ENCODE assay signal across 18 mouse cellular contexts in the genomic region with DNA sequence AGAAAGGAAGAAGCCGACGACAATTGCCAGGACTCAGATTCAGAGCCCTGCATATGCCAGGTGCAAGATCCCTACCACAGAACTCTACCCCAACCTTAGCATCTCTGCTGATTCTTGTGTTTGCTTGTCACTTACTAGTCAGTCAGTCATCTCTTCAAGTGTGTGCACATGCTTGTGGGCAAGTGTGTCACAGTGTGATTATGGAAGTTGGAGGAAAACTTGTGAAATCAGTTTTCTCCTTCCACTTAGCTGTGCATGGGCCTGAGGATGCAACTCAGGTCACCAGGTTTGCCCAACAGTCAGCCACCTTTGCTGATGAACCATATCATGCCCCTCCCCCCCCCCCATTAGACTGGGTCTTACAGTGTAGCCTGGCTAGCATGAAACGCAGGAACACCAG.
DNase-seq lines count a peak whose midpoint lies in the region; ATAC-seq lines count a peak whose summit lies in the region.
"Had no signal": no experiment of that assay in that cellular context is flagged by ENCODE, and none has a peak within 500 bp of the region (broad histone marks: within the 10 kb centered on the region; RNA-seq: fewer than 3 reads in every experiment).

No protein-coding gene starts in this region.

- 81% methylated on average over 3 of the region's 3 CpGs for WGBS in forebrain, embryonic 12.5 days
- WGBS in forebrain, embryonic 13.5 days = 82% methylated on average over 3 of the region's 3 CpGs

- H3K9ac ChIP-seq in forebrain, embryonic 12.5 days = no peak overlapping the region
- no peak overlapping the region for H3K9ac ChIP-seq in forebrain, embryonic 13.5 days
- H3K9ac ChIP-seq: embryonic facial prominence, embryonic 12.5 days; forebrain, embryonic 15.5 days; forebrain, postnatal 0 days had no signal

- no peak overlapping the region for H3K4me2 ChIP-seq in forebrain, embryonic 12.5 days
- no peak overlapping the region for H3K4me2 ChIP-seq in forebrain, embryonic 13.5 days
- H3K4me2 ChIP-seq: embryonic facial prominence, embryonic 12.5 days; forebrain, embryonic 15.5 days had no signal

- peaks cover 33% of the 10 kb centered on the region for H3K4me1 ChIP-seq in forebrain, embryonic 12.5 days
- H3K4me1 ChIP-seq in forebrain, embryonic 13.5 days = peaks cover 31% of the 10 kb centered on the region

- intact Hi-C loops in left cerebral cortex, postnatal 10 days (cut with DNase I) = no loop called here

- ATAC-seq in forebrain, embryonic 12.5 days (ENCODE audit: low FRiP score) = no peak
- ATAC-seq in forebrain, embryonic 13.5 days = no peak
- ATAC-seq in megakaryocyte, adult 5-6 weeks (ENCODE audit: poor library complexity, severe bottlenecking) = peak; percentile 63
- ATAC-seq: forebrain, embryonic 15.5 days; forebrain, postnatal 0 days had no signal

- H3K27ac ChIP-seq in forebrain, embryonic 12.5 days = peak overlapping the region; percentile 8; the same call in 1 of the 2 replicates
- H3K27ac ChIP-seq in forebrain, embryonic 13.5 days = no peak overlapping the region
- H3K27ac ChIP-seq: embryonic facial prominence, embryonic 10.5 days; embryonic facial prominence, embryonic 12.5 days; forebrain, embryonic 15.5 days had no signal

- no peak overlapping the region for H3K4me3 ChIP-seq in forebrain, embryonic 12.5 days (replicated peaks)
- no peak overlapping the region for H3K4me3 ChIP-seq in forebrain, embryonic 13.5 days
- H3K4me3 ChIP-seq: embryonic facial prominence, embryonic 10.5 days; embryonic facial prominence, embryonic 12.5 days; forebrain, embryonic 15.5 days had no signal

- no peaks in the 10 kb centered on the region for H3K27me3 ChIP-seq in forebrain, embryonic 12.5 days
- no peaks in the 10 kb centered on the region for H3K27me3 ChIP-seq in forebrain, embryonic 13.5 days
- H3K27me3 ChIP-seq: embryonic facial prominence, embryonic 12.5 days; forebrain, embryonic 15.5 days had no signal

- no peaks in the 10 kb centered on the region; the same call in 1 of the 2 replicates for H3K36me3 ChIP-seq in forebrain, embryonic 12.5 days (replicated peaks)
- no peaks in the 10 kb centered on the region for H3K36me3 ChIP-seq in forebrain, embryonic 13.5 days (ENCODE audit: poor library complexity, severe bottlenecking)
- H3K36me3 ChIP-seq: embryonic facial prominence, embryonic 12.5 days; forebrain, embryonic 15.5 days had no signal

- H3K9me3 ChIP-seq in forebrain, embryonic 12.5 days = no peaks in the 10 kb centered on the region
- no peaks in the 10 kb centered on the region for H3K9me3 ChIP-seq in forebrain, embryonic 13.5 days (replicated peaks)
- H3K9me3 ChIP-seq: embryonic facial prominence, embryonic 10.5 days; embryonic facial prominence, embryonic 12.5 days; forebrain, embryonic 15.5 days had no signal

- peak; percentile 39 for DNase-seq in 416B (ENCODE audit: low read depth)
- DNase-seq in gastrocnemius, postnatal 4 days (ENCODE audit: low spot score in 2 of 2) = no peak
- no peak for DNase-seq in left cerebral cortex, postnatal 10 days (ENCODE audit: extremely low spot score in 1 of 2, low spot score in 2 of 2)
- DNase-seq: adrenal gland, adult 2 months; adrenal gland, postnatal 10 days; adrenal gland, postnatal 25 days; cerebellum, adult 11 months; cerebellum, adult 2 months; cerebellum, adult 9-10 months; cerebellum, postnatal 10 days; cerebellum, postnatal 25 days; forebrain, postnatal 0 days had no signal
